Mouse (Mus musculus) MEL (cell line): ENCODE results near the gene Aff3.
A peak's percentile ranks its signal among the peaks of the same experiment; 100 is the strongest.

ENCODE experiments used
- CTCF ChIP-seq, 3 experiments: IDR thresholded peaks in 2 of 3; conservative IDR thresholded peaks in 1 of 3; 2 replicates each; pipeline ENCODE4 v1.5.1; 2011 to 2012; ENCODE audit warnings: low read length in 3 of 3, low read depth in 2 of 3, mild to moderate bottlenecking in 2 of 3, improper control_type of control experiment in 1 of 3, inconsistent platforms in 1 of 3, mixed read lengths in 1 of 3, moderate library complexity in 1 of 3; ENCODE audit not compliant: control insufficient read depth in 1 of 3, insufficient read depth in 1 of 3, poor library complexity in 1 of 3, severe bottlenecking in 1 of 3
- EP300 ChIP-seq, 2 experiments: IDR thresholded peaks; 2 replicates each; pipeline ENCODE4 v1.6.1; 2011; ENCODE audit warnings: improper control_type of control experiment in 2 of 2, low read length in 2 of 2, low read depth in 1 of 2, mild to moderate bottlenecking in 1 of 2
- ETS1 ChIP-seq: IDR thresholded peaks from 2 replicates; pipeline ENCODE4 v1.6.1; 2012; ENCODE audit warnings: low read depth, mild to moderate bottlenecking, inconsistent platforms, low read length, improper control_type of control experiment, moderate library complexity
- POLR2A ChIP-seq, 2 experiments: IDR thresholded peaks; 2 replicates each; pipeline ENCODE4 v1.6.1; 2011 to 2012; ENCODE audit warnings: low read length in 2 of 2, mild to moderate bottlenecking in 2 of 2, control low read depth in 1 of 2, improper control_type of control experiment in 1 of 2, low read depth in 1 of 2, moderate library complexity in 1 of 2; ENCODE audit not compliant: control insufficient read depth in 1 of 2, insufficient read depth in 1 of 2, poor library complexity in 1 of 2
- POLR2AphosphoS2 ChIP-seq: IDR thresholded peaks from 2 replicates; pipeline ENCODE4 v1.6.1; 2011; ENCODE audit warnings: low read length, improper control_type of control experiment
- RAD21 ChIP-seq: IDR thresholded peaks from 2 replicates; pipeline ENCODE4 v1.6.1; 2011; ENCODE audit warnings: mild to moderate bottlenecking, low read depth, low read length, improper control_type of control experiment
- TBP ChIP-seq: IDR thresholded peaks from 2 replicates; pipeline ENCODE4 v1.8.0; 2011; ENCODE audit warnings: low read depth, low read length, improper control_type of control experiment
- TCF12 ChIP-seq: IDR thresholded peaks from 2 replicates; pipeline ENCODE4 v1.6.1; 2014; ENCODE audit warnings: low read depth, mild to moderate bottlenecking, inconsistent platforms, low read length, improper control_type of control experiment, moderate library complexity
- USF1 ChIP-seq: IDR thresholded peaks from 2 replicates; pipeline ENCODE4 v1.6.1; 2014; ENCODE audit warnings: low read depth, mild to moderate bottlenecking, inconsistent platforms, low read length, improper control_type of control experiment, moderate library complexity
- ZC3H11A ChIP-seq: IDR thresholded peaks from 2 replicates; pipeline ENCODE4 v1.6.1; 2012; ENCODE audit warnings: low read depth, mild to moderate bottlenecking, inconsistent platforms, low read length, improper control_type of control experiment

DNA sequence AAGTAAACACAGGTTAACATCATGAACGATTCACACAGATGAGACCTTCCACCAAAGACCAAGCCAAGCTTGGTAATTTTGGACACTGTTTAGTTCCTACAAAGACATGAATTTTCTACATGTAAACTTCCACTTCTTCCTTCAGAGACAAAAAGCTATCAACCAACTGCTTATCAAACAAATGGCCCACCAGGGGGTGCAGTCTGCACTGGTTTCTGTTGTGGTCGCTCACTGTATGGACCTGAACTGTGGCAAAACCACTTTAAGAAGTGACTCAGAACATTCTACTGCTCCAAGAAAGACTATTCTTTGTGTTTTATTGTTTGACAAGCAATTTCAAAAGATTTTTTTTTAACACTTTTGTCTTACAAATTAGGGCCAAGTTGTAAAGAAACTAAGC, 271.8 kb downstream of the Aff3 start:
- TF ChIP-seq POLR2AphosphoS2 (no peak), CTCF (IDR thresholded peaks at IDR 0.05 in 2 of 3, conservative IDR thresholded peaks at IDR 0.05 in 1 of 3; ENCODE audit: control insufficient read depth in 1 of 3, insufficient read depth in 1 of 3, low read depth in 2 of 3, low read length in 3 of 3, poor library complexity in 1 of 3, severe bottlenecking in 1 of 3) (peak; percentile 58 to 81 (median 73)), POLR2A (IDR thresholded peaks at IDR 0.05; ENCODE audit: control insufficient read depth in 1 of 2, insufficient read depth in 1 of 2, low read depth in 1 of 2, low read length in 2 of 2, poor library complexity in 1 of 2) (no peak), TBP (no peak), RAD21 (peak; percentile 83), ZC3H11A (peak; percentile 85), USF1 (no peak), TCF12 (no peak), EP300 (IDR thresholded peaks at IDR 0.05; ENCODE audit: low read depth in 1 of 2, low read length in 2 of 2) (no peak), ETS1 (no peak)
